Mouse (Mus musculus) urinary bladder, adult 2 months (tissue): Measurements from ENCODE around the gene Mill2. TPM values are rescaled to one million over a fixed set of nuclear protein-coding genes. Genes with fewer than 3 reads are reported as not detected.
"Not testable (repeated sequence)": the region's sequence is repeated elsewhere in the genome, so short reads cannot be mapped to it uniquely, and the experiment has no call there.

Source experiments
- DNase-seq: peaks from one replicate; pipeline ENCODE4 v3.0.0; 2022; ENCODE audit warnings: low spot score
- polyA plus RNA-seq: library from polyadenylated mRNA; depleted of rRNA; stranded (reverse); fragments of >200 nt; gene quantifications from 2 replicates; pipeline ENCODE4 v1.2.3, GENCODE M21; 2012; rRNA removed

The Mill2 gene
- polyA plus RNA-seq = 27.2 and 31.4 TPM in 2 replicates

DNA sequence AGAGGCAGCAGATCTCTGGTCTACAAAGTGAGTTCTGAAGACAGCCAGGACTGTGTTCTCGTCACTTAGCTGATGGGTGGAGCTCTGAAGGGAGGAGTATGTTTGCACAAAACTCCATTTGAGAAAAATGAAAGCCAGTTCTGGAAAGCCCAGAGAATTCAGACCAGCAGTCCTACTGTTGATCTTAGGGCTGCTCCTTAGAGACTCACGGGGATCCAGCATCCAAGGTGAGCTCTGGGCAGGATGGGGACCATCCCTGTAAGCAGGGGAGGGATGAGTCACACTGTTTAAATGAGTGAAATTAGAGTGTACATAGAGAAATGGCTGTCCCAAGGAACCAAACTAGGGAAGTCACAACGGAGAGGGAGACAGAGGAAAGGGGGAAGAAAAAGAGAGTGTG lies at the start of gene Mill2:
Gene Mill2 (plus strand): TSS at position 102 of the 400 bp plus-strand sequence.
- DNase-seq = no peak

DNA sequence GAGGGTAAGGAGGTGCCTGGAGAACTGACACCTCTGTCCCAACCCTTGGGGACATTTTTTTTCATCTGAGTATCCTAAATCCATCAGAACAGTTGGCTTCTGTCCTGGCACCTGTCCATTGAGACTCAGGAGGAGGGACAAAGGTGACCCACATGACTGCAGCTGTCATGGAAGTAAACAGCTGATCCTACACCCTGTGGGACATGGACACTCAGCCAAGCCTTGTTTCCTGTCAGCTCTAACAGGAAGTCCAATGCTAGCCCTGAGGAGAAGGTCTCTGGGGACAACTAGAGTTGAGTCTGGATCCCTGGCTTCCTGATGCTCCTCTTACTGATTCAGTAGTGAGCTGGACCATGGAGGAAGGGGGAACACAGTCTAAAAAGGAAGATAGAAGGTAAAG lies 49.1 kb upstream of the Mill2 start:
- not testable (repeated sequence) for DNase-seq

- no peak for DNase-seq
Measured at GRCm38 (mm10) chr7:18798420-18798819, 41.3 kb upstream of the Mill2 start, which contains the start of gene Psg19. Gene Psg19, minus strand, starts transcription at chr7:18798520.

GRCm38 (mm10) chr7:18799129-18799528 lies 40.6 kb upstream of the Mill2 start:
- no peak for DNase-seq

- DNase-seq = no peak
Measured at GRCm38 (mm10) chr7:18803526-18803925, 36.2 kb upstream of the Mill2 start.

GRCm38 (mm10) chr7:18818301-18818700 lies 21.5 kb upstream of the Mill2 start:
- no peak for DNase-seq

DNA sequence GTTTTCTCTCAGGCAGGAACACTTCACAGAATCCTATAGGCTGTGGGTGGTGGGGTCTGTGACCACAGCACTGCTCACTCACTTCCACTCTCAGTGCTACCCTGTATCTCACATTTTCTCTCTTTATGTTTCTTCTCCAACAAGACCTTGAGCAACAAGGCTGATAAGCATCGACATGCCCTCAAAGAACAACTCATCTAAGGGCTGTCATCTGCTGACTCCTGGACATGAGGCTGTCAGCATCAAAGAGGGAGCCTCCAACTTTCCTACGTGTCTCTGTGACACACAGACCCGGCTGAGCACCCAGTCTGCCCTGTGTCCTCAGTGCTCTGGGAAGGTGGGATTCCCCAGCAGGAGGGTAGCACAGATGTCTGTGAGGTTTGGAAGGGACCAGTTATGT lies 18.3 kb upstream of the Mill2 start, which contains the start of gene Psg17:
Gene Psg17 (minus strand): TSS at position 101 of the 400 bp plus-strand sequence.
- no peak for DNase-seq

- no peak for DNase-seq
Measured at GRCm38 (mm10) chr7:18827792-18828546, 11.8 kb upstream of the Mill2 start.

GRCm38 (mm10) chr7:18828592-18828991 lies 11.2 kb upstream of the Mill2 start:
- no peak for DNase-seq

GRCm38 (mm10) chr7:18829545-18829944 lies 10.2 kb upstream of the Mill2 start:
- DNase-seq = no peak

- no peak for DNase-seq
Measured at GRCm38 (mm10) chr7:18832298-18832697, 7.5 kb upstream of the Mill2 start.

GRCm38 (mm10) chr7:18840386-18841173 lies 814 bp downstream of the Mill2 start:
- DNase-seq = peak; percentile 39

- DNase-seq = no peak
Measured at GRCm38 (mm10) chr7:18841174-18841567, 1.4 kb downstream of the Mill2 start.

GRCm38 (mm10) chr7:18844811-18845210 lies 5.0 kb downstream of the Mill2 start:
- no peak for DNase-seq

DNA sequence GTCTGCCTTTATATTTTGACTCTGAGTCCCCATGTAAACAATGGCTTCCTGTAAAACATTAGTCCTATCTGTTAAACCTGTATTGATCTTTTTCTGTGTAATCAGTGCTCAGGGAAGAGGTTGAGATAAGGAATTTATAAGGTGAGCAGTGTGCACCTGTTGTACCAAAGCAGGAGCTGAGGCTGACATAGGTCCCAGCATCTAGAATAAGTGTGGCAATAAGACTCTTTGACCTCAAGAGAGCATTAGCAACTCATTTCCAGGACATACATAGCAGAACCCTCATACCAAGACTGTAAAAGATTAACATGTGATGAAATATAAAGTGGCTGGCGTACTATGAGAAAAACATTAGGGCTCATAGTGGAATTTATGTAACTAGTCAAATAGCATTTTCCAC lies 8.6 kb downstream of the Mill2 start:
- DNase-seq = no peak

DNA sequence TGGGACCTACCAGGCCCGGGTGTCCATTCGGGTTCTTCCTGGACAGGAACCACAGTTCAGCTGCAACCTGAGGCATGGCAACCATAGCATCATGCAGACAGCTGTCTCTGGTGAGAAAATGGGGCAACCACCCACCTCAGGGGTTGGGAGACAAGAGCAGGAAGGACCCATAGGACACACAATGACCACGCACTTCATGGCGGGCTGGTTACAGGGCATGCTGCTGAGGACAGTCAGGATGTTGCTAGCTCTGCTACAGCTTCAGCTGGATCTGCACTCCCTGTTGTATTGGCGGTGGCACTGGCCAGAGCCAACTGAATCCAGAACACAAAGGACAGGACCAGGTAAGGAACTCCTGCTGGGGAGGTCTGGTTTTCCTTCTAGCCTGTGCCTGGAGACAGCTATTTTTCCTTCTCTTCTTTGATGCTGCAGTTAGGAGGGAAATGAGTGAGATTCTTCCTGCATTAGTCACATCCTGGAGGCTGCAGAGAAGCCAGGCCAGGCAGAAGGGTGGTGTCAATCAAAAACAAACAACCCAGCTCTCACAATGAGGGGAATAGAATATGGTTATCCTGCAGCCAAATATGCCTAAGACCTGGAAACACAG lies 18.6 kb downstream of the Mill2 start:
- DNase-seq = no peak

DNA sequence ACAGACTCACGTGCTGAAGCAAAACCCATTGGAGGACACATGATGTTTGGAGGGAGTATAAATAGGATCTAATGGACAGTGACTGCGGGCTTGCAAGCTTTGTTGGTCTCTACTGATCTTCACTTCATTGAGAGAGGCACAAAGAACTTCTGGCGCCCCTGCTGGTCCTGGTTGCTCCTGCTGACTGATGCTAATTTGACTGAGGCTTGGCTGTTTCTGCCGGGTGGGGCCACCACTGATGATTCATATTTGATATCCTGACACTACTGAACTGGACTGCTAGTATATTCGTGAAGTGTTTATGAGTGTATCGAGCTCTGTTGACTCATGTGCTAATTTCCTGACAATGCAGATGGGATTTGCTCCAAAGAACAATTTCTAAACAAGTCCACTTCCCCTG lies 23.0 kb downstream of the Mill2 start:
- no peak for DNase-seq

GRCm38 (mm10) chr7:18868491-18868890 lies 28.7 kb downstream of the Mill2 start:
- DNase-seq = no peak

- DNase-seq = not testable (repeated sequence)
Measured at GRCm38 (mm10) chr7:18871031-18871430, 31.3 kb downstream of the Mill2 start, which contains the start of gene Pglyrp1. Gene Pglyrp1, plus strand, starts transcription at chr7:18871331.

DNA sequence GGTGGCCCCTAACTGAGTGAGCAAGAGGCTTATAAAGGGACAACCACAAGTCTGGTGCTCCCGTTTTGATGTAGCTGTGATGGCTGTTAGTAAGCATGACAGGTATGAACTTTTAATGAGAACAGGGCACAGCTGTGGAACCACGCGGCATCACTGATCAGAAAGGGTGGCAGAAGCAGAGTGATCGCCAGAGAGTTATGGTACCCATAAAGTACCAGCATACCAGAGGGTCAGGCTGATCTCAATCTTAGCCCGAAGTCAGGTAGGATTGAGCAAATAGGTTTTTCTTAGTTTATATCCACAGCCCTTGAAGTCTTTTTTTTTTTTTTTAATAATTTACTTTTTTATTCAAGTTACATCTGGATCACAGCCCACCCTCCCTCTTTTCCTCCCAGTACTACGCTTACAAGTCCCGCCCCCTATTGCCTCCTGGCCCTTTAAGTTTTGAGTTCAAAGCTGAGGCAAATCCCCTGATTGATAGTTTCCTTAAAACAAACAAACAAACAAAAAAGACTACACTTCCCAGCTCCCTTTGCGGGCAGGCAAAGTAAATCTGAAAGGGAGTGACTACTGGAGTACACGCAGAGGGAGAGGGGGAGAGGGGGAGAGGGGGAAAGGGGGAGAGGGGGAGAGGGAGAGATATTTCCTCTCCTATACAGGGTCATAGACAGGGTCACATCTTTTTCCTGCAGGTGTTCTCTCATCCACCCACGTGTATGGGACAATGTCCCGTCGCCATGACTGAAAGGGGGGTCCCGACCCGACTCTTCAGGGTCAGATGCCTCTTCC lies 32.4 kb downstream of the Mill2 start:
- DNase-seq = no peak

DNA sequence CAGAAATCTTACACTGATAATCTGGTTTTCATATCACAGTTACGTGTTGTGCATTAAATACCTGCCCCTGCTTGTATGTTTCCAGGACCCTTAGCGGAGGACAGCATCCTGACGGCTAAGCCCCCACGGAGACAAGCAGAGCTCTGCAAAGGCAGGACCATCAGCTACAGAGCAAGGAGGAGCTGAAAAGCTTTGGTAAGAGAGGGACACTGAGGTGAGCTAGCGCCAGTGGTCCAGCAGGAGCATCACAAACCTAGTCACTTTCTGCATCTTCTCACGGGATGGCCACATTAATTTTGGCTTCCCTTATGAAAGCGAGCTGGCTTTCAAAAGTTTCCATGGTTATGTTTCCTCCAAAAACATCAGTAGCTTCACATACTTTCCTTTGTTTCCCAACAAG lies 33.0 kb downstream of the Mill2 start:
- no peak for DNase-seq

GRCm38 (mm10) chr7:18873253-18873652 lies 33.5 kb downstream of the Mill2 start:
- DNase-seq = no peak
